Mouse (Mus musculus): ENCODE measurements around the gene Gm20736. TPM values are rescaled to one million over a fixed set of nuclear protein-coding genes. Genes with fewer than 3 reads are reported as not detected.
"Not testable (repeated sequence)": the region's sequence is repeated elsewhere in the genome, so short reads cannot be mapped to it uniquely, and the experiment has no call there.

Gene Gm20736
- total RNA-seq (2018; cell fraction: chromatin; rRNA removed): not detected
- total RNA-seq (2018; cell fraction: cytosol; rRNA removed): not detected
- not detected for total RNA-seq (2018; cell fraction: nucleus; rRNA removed)
- not detected in 3 replicates for polyA plus RNA-seq (2018)

DNA sequence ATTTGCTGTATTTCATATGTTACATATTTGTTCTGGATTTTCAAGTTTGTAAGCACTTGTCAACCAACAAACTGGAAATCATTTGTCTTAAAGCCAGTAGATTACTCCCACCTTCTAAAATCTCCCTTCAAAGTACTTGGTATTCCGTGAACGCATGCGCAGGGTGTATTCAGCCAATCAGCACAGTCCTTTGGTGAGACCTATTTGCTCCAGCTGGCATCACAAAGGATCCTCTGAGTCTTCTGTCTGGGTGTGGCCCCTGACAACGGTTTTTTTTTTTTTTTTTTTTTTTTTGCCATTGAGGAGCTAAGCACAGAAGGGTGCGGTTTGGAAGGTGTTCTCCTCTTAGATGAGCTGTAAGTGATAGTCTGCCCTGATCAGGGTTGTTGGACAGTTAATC is at the start of gene Gm20736:
Gene Gm20736 (plus strand): TSS at position 301 of the 400 bp plus-strand sequence.
- not testable (repeated sequence) for H3K79me2 ChIP-seq (ENCODE audit: inconsistent target); H3K4me3 ChIP-seq (ENCODE audit: inconsistent target); H3K27ac ChIP-seq; H3K36me3 ChIP-seq (ENCODE audit: inconsistent target)
- WGBS (ENCODE audit: missing documents): no CpG with 5 or more reads among the region's 5 CpGs

Other genes starting within 250 kb of the Gm20736 start
- not detected in 3 replicates for gene Gm20924, start 170.2 kb upstream of the Gm20736 start, polyA plus RNA-seq (2018)